Mouse (Mus musculus) B cell, adult (primary cell): Measurements from ENCODE around the gene Far1. TPM values are rescaled to one million over a fixed set of nuclear protein-coding genes. Genes with fewer than 3 reads are reported as not detected.

ENCODE experiments used
- total RNA-seq: library from RNA; stranded (reverse); gene quantifications from 4 replicates; pipeline ENCODE4 v1.2.4, GENCODE M21; 2023; ENCODE audit not compliant: inconsistent age

Gene Far1
- 157 to 166 TPM (median 161 TPM) in 4 replicates for total RNA-seq

GRCm38 (mm10) chr7:113513286-113513962 is at the start of gene Far1:
Gene Far1, plus strand, starts transcription at chr7:113513834.

Other genes with a start within 250 kb of the Far1 start
- gene Btbd10, start 144.4 kb upstream of the Far1 start, total RNA-seq, result 17.9 to 22.6 TPM (median 20.3 TPM) in 4 replicates
- not detected in 4 replicates for gene Pth, start 125.3 kb upstream of the Far1 start, total RNA-seq